Mouse (Mus musculus) MEL (cell line): ENCODE measurements around the gene Slc25a21.

ENCODE experiments used
- BHLHE40 ChIP-seq: IDR thresholded peaks from 2 replicates; pipeline ENCODE4 v1.6.1; 2012; ENCODE audit warnings: low read depth, mild to moderate bottlenecking, inconsistent platforms, low read length, improper control_type of control experiment, borderline replicate concordance
- CHD2 ChIP-seq: IDR thresholded peaks from 2 replicates; pipeline ENCODE4 v1.6.1; 2011; ENCODE audit warnings: low read length, improper control_type of control experiment
- CTCF ChIP-seq, 3 experiments: IDR thresholded peaks in 2 of 3; conservative IDR thresholded peaks in 1 of 3; 2 replicates each; pipeline ENCODE4 v1.5.1; 2011 to 2012; ENCODE audit warnings: low read length in 3 of 3, low read depth in 2 of 3, mild to moderate bottlenecking in 2 of 3, improper control_type of control experiment in 1 of 3, inconsistent platforms in 1 of 3, mixed read lengths in 1 of 3, moderate library complexity in 1 of 3; ENCODE audit not compliant: control insufficient read depth in 1 of 3, insufficient read depth in 1 of 3, poor library complexity in 1 of 3, severe bottlenecking in 1 of 3
- E2F4 ChIP-seq: IDR thresholded peaks from 2 replicates; pipeline ENCODE4 v1.6.1; 2011; ENCODE audit warnings: low read depth, low read length, improper control_type of control experiment, borderline replicate concordance
- EP300 ChIP-seq, 2 experiments: IDR thresholded peaks; 2 replicates each; pipeline ENCODE4 v1.6.1; 2011; ENCODE audit warnings: improper control_type of control experiment in 2 of 2, low read length in 2 of 2, low read depth in 1 of 2, mild to moderate bottlenecking in 1 of 2
- HCFC1 ChIP-seq: IDR thresholded peaks from 2 replicates; pipeline ENCODE4 v1.6.1; 2012; ENCODE audit warnings: low read depth, mild to moderate bottlenecking, inconsistent platforms, low read length, improper control_type of control experiment, moderate library complexity
- MAX ChIP-seq: IDR thresholded peaks from 2 replicates; pipeline ENCODE4 v1.6.1; 2011; ENCODE audit warnings: low read length, improper control_type of control experiment
- MAZ ChIP-seq: IDR thresholded peaks from 2 replicates; pipeline ENCODE4 v1.6.1; 2012; ENCODE audit warnings: low read depth, mild to moderate bottlenecking, inconsistent platforms, low read length, improper control_type of control experiment
- MEF2A ChIP-seq: IDR thresholded peaks from 2 replicates; pipeline ENCODE4 v1.6.1; 2014; ENCODE audit warnings: low read depth, mild to moderate bottlenecking, inconsistent platforms, low read length, improper control_type of control experiment; ENCODE audit not compliant: poor library complexity, insufficient replicate concordance, severe bottlenecking; ENCODE audit errors: extremely low read depth
- NELFE ChIP-seq: IDR thresholded peaks from 2 replicates; pipeline ENCODE4 v1.6.1; 2011; ENCODE audit warnings: low read depth, low read length, improper control_type of control experiment
- POLR2AphosphoS2 ChIP-seq: IDR thresholded peaks from 2 replicates; pipeline ENCODE4 v1.6.1; 2011; ENCODE audit warnings: low read length, improper control_type of control experiment
- TCF12 ChIP-seq: IDR thresholded peaks from 2 replicates; pipeline ENCODE4 v1.6.1; 2014; ENCODE audit warnings: low read depth, mild to moderate bottlenecking, inconsistent platforms, low read length, improper control_type of control experiment, moderate library complexity
- USF1 ChIP-seq: IDR thresholded peaks from 2 replicates; pipeline ENCODE4 v1.6.1; 2014; ENCODE audit warnings: low read depth, mild to moderate bottlenecking, inconsistent platforms, low read length, improper control_type of control experiment, moderate library complexity

GRCm38 (mm10) chr12:56693411-56694098 lies 503.7 kb downstream of the Slc25a21 start:
- TF ChIP-seq CTCF (IDR thresholded peaks at IDR 0.05 in 2 of 3, conservative IDR thresholded peaks at IDR 0.05 in 1 of 3; ENCODE audit: control insufficient read depth in 1 of 3, insufficient read depth in 1 of 3, low read depth in 2 of 3, low read length in 3 of 3, poor library complexity in 1 of 3, severe bottlenecking in 1 of 3) (no peak), HCFC1 (no peak), MAX (no peak), POLR2AphosphoS2 (no peak), EP300 (IDR thresholded peaks at IDR 0.05; ENCODE audit: low read depth in 1 of 2, low read length in 2 of 2) (no peak), E2F4 (no peak), MAZ (no peak), MEF2A (no peak), BHLHE40 (no peak), USF1 (no peak), NELFE (no peak), TCF12 (no peak), CHD2 (no peak)
